Mouse (Mus musculus): Measurements from ENCODE around the gene Smarcc1. TPM values are rescaled to one million over a fixed set of nuclear protein-coding genes. Genes with fewer than 3 reads are reported as not detected.

The Smarcc1 gene
- total and polyA plus RNA-seq, 3 experiments = 35.5 to 488 (median 79.0) TPM

- no peaks in the 10 kb centered on the region for H3K79me2 ChIP-seq (ENCODE audit: control insufficient read depth, insufficient read depth, low read length, poor library complexity)
- H3K4me3 ChIP-seq (ENCODE audit: control insufficient read depth in 1 of 2, insufficient read depth in 1 of 2, low read depth in 2 of 2, low read length in 2 of 2) = no peak overlapping the region
- H3K36me3 ChIP-seq (ENCODE audit: control insufficient read depth in 1 of 2, insufficient read depth in 2 of 2, low read length in 2 of 2) = no peaks in the 10 kb centered on the region
- H3K4me1 ChIP-seq (ENCODE audit: control insufficient read depth in 1 of 2, insufficient read depth in 2 of 2, low read length in 2 of 2) = peaks cover 0 to 5% of the 10 kb centered on the region in 2 experiments; a peak in 1 of 4 replicates
- no peak overlapping the region for H3K27ac ChIP-seq (ENCODE audit: control insufficient read depth, low read depth, low read length)
- no peaks in the 10 kb centered on the region for H3K27me3 ChIP-seq (ENCODE audit: control insufficient read depth in 1 of 2, insufficient read depth in 2 of 2, low read length in 2 of 2)
- TF ChIP-seq MXI1 (IDR thresholded peaks at IDR 0.05; ENCODE audit: low read depth, low read length) = no peak
- TF ChIP-seq NRF1 (IDR thresholded peaks at IDR 0.05; ENCODE audit: insufficient read depth, low read depth, low read length, poor library complexity, severe bottlenecking) = no peak
- TF ChIP-seq ELF1 (IDR thresholded peaks at IDR 0.05; ENCODE audit: low read depth, low read length) = no peak
- TF ChIP-seq MYB (IDR thresholded peaks at IDR 0.05; ENCODE audit: low read depth, low read length) = no peak
- no peak for TF ChIP-seq BHLHE40 (IDR thresholded peaks at IDR 0.05; ENCODE audit: borderline replicate concordance, low read depth, low read length)
- no peak for TF ChIP-seq RAD21 (IDR thresholded peaks at IDR 0.05; ENCODE audit: low read depth, low read length)
- TF ChIP-seq POLR2AphosphoS2 (IDR thresholded peaks at IDR 0.05; ENCODE audit: low read length) = no peak
- TF ChIP-seq MYC (IDR thresholded peaks at IDR 0.05; ENCODE audit: low read depth, low read length) = no peak
- no peak for TF ChIP-seq TAL1 (IDR thresholded peaks at IDR 0.05; ENCODE audit: low read length)
- TF ChIP-seq MEF2A (IDR thresholded peaks at IDR 0.05; ENCODE audit: extremely low read depth, insufficient replicate concordance, low read depth, low read length, poor library complexity, severe bottlenecking) = no peak
- TF ChIP-seq MAX (IDR thresholded peaks at IDR 0.05; ENCODE audit: low read length) = no peak
- TF ChIP-seq KAT2A (conservative IDR thresholded peaks at IDR 0.05; ENCODE audit: low read depth, low read length) = no peak
- no peak for DNase-seq (ENCODE audit: low read depth, low spot score)
- no peaks in the 10 kb centered on the region for H3K9me3 ChIP-seq (replicated peaks; ENCODE audit: insufficient read depth, low read length)
- no peak overlapping the region for H3K9ac ChIP-seq (ENCODE audit: control insufficient read depth, low read depth, low read length, poor library complexity, severe bottlenecking)
These were observed 46.5 kb upstream of the Smarcc1 start for GRCm38 (mm10) chr9:110071011-110071410.

- peak; percentile 88 for DNase-seq (ENCODE audit: low read depth, low spot score)
- Histone ChIP-seq H3K27ac (ENCODE audit: control insufficient read depth, low read depth, low read length) (no peak overlapping the region), H3K36me3 (ENCODE audit: control insufficient read depth in 1 of 2, insufficient read depth in 2 of 2, low read length in 2 of 2) (no peaks in the 10 kb centered on the region), H3K27me3 (ENCODE audit: control insufficient read depth in 1 of 2, insufficient read depth in 2 of 2, low read length in 2 of 2) (no peaks in the 10 kb centered on the region), H3K9me3 (replicated peaks; ENCODE audit: insufficient read depth, low read length) (no peaks in the 10 kb centered on the region), H3K4me1 (ENCODE audit: control insufficient read depth in 1 of 2, insufficient read depth in 2 of 2, low read length in 2 of 2) (peaks cover 0 to 5% of the 10 kb centered on the region in 2 experiments; a peak in 1 of 4 replicates), H3K79me2 (ENCODE audit: control insufficient read depth, insufficient read depth, low read length, poor library complexity) (no peaks in the 10 kb centered on the region), H3K9ac (ENCODE audit: control insufficient read depth, low read depth, low read length, poor library complexity, severe bottlenecking) (no peak overlapping the region), H3K4me3 (ENCODE audit: control insufficient read depth in 1 of 2, insufficient read depth in 1 of 2, low read depth in 2 of 2, low read length in 2 of 2) (no peak overlapping the region)
- no peak for TF ChIP-seq TAL1 (IDR thresholded peaks at IDR 0.05; ENCODE audit: low read length)
- peak in 1 of 2 experiments; percentile 30; a peak in 1 of 4 replicates for TF ChIP-seq EP300 (IDR thresholded peaks at IDR 0.05; ENCODE audit: low read depth in 1 of 2, low read length in 2 of 2)
- peak; percentile 68 for TF ChIP-seq ZC3H11A (IDR thresholded peaks at IDR 0.05; ENCODE audit: low read depth, low read length)
- no peak for TF ChIP-seq ELF1 (IDR thresholded peaks at IDR 0.05; ENCODE audit: low read depth, low read length)
- TF ChIP-seq GATA1 (IDR thresholded peaks at IDR 0.05; ENCODE audit: low read depth, low read length) = peak; percentile 85
- TF ChIP-seq E2F4 (IDR thresholded peaks at IDR 0.05; ENCODE audit: borderline replicate concordance, low read depth, low read length) = no peak
- 0 out of 2 replicates have a peak, but pooled peaks have one; percentile 16 for TF ChIP-seq ETS1 (IDR thresholded peaks at IDR 0.05; ENCODE audit: low read depth, low read length)
- no peak for TF ChIP-seq SIN3A (IDR thresholded peaks at IDR 0.05; ENCODE audit: low read length)
- no peak for TF ChIP-seq ZNF384 (IDR thresholded peaks at IDR 0.05; ENCODE audit: low read depth, low read length)
- TF ChIP-seq CTCF (IDR thresholded peaks at IDR 0.05 in 2 of 3, conservative IDR thresholded peaks at IDR 0.05 in 1 of 3; ENCODE audit: control insufficient read depth in 1 of 3, insufficient read depth in 1 of 3, low read depth in 2 of 3, low read length in 3 of 3, poor library complexity in 1 of 3, severe bottlenecking in 1 of 3) = peak; percentile 86 to 96 (median 86)
- TF ChIP-seq BHLHE40 (IDR thresholded peaks at IDR 0.05; ENCODE audit: borderline replicate concordance, low read depth, low read length) = no peak
- TF ChIP-seq USF1 (IDR thresholded peaks at IDR 0.05; ENCODE audit: low read depth, low read length) = no peak
- TF ChIP-seq NRF1 (IDR thresholded peaks at IDR 0.05; ENCODE audit: insufficient read depth, low read depth, low read length, poor library complexity, severe bottlenecking) = no peak
- TF ChIP-seq SMC3 (IDR thresholded peaks at IDR 0.05; ENCODE audit: low read depth, low read length) = peak; percentile 96
- TF ChIP-seq HCFC1 (IDR thresholded peaks at IDR 0.05; ENCODE audit: low read depth, low read length) = no peak
- TF ChIP-seq TCF12 (IDR thresholded peaks at IDR 0.05; ENCODE audit: low read depth, low read length) = no peak
- no peak for TF ChIP-seq JUND (IDR thresholded peaks at IDR 0.05; ENCODE audit: low read depth, low read length)
- TF ChIP-seq MXI1 (IDR thresholded peaks at IDR 0.05; ENCODE audit: low read depth, low read length) = no peak
- peak; percentile 77 for TF ChIP-seq RAD21 (IDR thresholded peaks at IDR 0.05; ENCODE audit: low read depth, low read length)
- no peak for TF ChIP-seq ZMIZ1 (IDR thresholded peaks at IDR 0.05; ENCODE audit: low read depth, low read length)
- TF ChIP-seq GABPA (IDR thresholded peaks at IDR 0.05; ENCODE audit: low read depth, low read length) = no peak
These were observed 45.7 kb upstream of the Smarcc1 start for GRCm38 (mm10) chr9:110071843-110072242.
